Mouse (Mus musculus) kidney, embryonic 16.5 days (tissue): ENCODE results near the gene Pitpnm3. TPM values are rescaled to one million over a fixed set of nuclear protein-coding genes. Genes with fewer than 3 reads are reported as not detected.

ENCODE experiments used
- ATAC-seq: fragments of 200-750 bp; cut with Nextera tagmentation; 2 replicates; pipeline ENCODE4 v1.8.0; 2017; ENCODE audit warnings: moderate TSS enrichment; ENCODE audit not compliant: low FRiP score, low TSS enrichment
- H3K27ac ChIP-seq: fragments of 300-500 bp; sonication (generic); 2 replicates; pipeline ENCODE4 v1.5.1; 2014; ENCODE audit warnings: low read length
- H3K27me3 ChIP-seq: fragments of 300-500 bp; sonication (generic); 2 replicates; pipeline ENCODE4 v1.6.1; 2014; ENCODE audit warnings: low read length, control low read depth, mixed read lengths; ENCODE audit not compliant: insufficient read depth
- H3K36me3 ChIP-seq: fragments of 300-500 bp; sonication (generic); 2 replicates; pipeline ENCODE4 v1.6.1; 2014; ENCODE audit warnings: low read length, control low read depth, mixed read lengths; ENCODE audit not compliant: insufficient read depth
- H3K4me1 ChIP-seq: fragments of 300-500 bp; sonication (generic); 2 replicates; pipeline ENCODE4 v1.6.1; 2014; ENCODE audit warnings: low read length, control low read depth, mixed read lengths; ENCODE audit not compliant: insufficient read depth
- H3K4me2 ChIP-seq: fragments of 300-500 bp; sonication (generic); replicated peaks from 2 replicates; pipeline ENCODE4 v1.6.1; 2014; ENCODE audit warnings: low read depth, low read length
- H3K4me3 ChIP-seq: fragments of 300-500 bp; sonication (generic); 2 replicates; pipeline ENCODE4 v1.5.1; 2014; ENCODE audit warnings: mild to moderate bottlenecking, low read length
- H3K9ac ChIP-seq: fragments of 300-500 bp; sonication (generic); replicated peaks from 2 replicates; pipeline ENCODE4 v1.6.1; 2014; ENCODE audit warnings: low read length
- H3K9me3 ChIP-seq: fragments of 300-500 bp; sonication (generic); 2 replicates; pipeline ENCODE4 v1.6.1; 2016; ENCODE audit warnings: low read length, control low read depth
- WGBS: fragments of 180-500 bp; shearing (Covaris S2); extraction: QIAGEN DNeasy Blood & Tissue Kit; methylation state at CpG from one replicate; pipeline ENCODE4 v1.1.7; 2014; 5-methylcytosine and 5-hydroxymethylcytosine counted together
- polyA plus RNA-seq: library from polyadenylated mRNA; unstranded; fragments of >200 nt; fragmentation: Nextera tagmentation; extraction: Ambion mirVana; gene quantifications from 2 replicates; pipeline ENCODE4 v1.2.1, GENCODE M21; 2015

The Pitpnm3 gene
- polyA plus RNA-seq, 1 experiment from 2014 or later, result 0.16 TPM

DNA sequence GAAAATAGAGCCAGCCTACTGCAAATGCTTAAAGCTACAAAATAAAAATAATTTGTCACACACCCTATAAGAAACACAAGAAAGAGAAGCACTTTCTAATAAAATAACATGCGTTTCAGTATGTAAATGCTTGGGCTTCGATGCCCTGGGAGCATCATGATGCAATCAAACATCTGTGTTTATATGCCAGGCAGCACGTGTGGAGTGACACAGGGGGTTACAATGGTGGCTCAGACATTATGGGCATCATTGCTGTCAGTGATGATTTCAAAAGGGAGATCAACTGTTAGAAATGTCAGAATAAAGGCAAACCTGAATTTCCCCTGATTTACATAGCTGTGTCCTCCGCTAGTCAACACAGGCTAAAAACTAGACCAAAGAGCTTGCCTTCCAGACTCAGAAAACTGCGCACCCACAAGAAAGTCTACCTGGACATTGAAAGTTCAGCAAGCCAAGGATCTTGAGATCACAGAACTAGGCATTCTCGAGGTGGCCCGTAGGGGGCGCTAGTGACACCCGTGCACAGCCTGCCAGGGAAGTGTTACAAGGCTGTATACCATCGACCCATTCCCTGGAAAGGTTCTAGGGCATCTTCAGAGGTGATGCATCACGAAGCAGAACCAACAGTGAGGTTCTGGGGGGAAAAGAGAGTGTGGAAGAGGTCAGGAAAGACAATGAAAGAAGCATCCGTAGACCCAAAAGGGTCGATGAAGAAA lies 133.3 kb downstream of the Pitpnm3 start:
- Histone ChIP-seq H3K27ac (no peak overlapping the region), H3K4me1 (no peaks in the 10 kb centered on the region), H3K9me3 (no peaks in the 10 kb centered on the region), H3K4me3 (no peak overlapping the region), H3K4me2 (no peak overlapping the region), H3K36me3 (no peaks in the 10 kb centered on the region), H3K27me3 (0 out of 2 replicates have a peak, but pooled peaks cover 5% of the 10 kb centered on the region), H3K9ac (no peak overlapping the region)
- no peak for ATAC-seq
- WGBS, result 50% methylated on average over 13 of the region's 13 CpGs

DNA sequence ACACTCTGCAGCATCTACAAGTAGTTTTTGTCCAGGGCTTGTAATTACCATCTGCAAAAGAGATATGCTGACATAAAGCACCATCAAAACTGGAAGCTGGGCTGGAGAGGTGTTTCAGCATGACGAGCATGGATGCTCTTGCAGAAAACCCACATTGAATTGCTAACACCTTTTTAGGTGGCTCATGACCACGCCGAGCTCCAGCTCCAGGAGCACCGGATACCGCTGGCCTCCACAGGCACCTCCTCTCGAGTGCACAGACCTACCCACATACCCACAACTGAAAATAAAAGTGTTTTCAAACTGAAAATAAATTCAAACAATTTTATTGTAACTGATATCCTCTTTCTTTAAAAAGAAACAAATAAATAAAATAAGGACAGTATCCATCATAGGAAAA lies 135.4 kb downstream of the Pitpnm3 start:
- no peak overlapping the region for H3K27ac ChIP-seq
- H3K4me3 ChIP-seq, result no peak overlapping the region
- H3K4me1 ChIP-seq, result 0 out of 2 replicates have a peak, but pooled peaks cover 4% of the 10 kb centered on the region
- no peaks in the 10 kb centered on the region for H3K36me3 ChIP-seq
- no peak overlapping the region for H3K4me2 ChIP-seq
- 0 out of 2 replicates have a peak, but pooled peaks cover 5% of the 10 kb centered on the region for H3K27me3 ChIP-seq
- no peak for ATAC-seq
- no peak overlapping the region for H3K9ac ChIP-seq
- H3K9me3 ChIP-seq, result no peaks in the 10 kb centered on the region
- WGBS, result 84% methylated on average over 6 of the region's 6 CpGs

Other genes with a start within 250 kb of the Pitpnm3 start
- gene Aipl1, start 98.3 kb downstream of the Pitpnm3 start, polyA plus RNA-seq, result 0.30 and 0.39 TPM in 2 replicates
- 131 and 137 TPM in 2 replicates for gene Pimreg, start 93.7 kb downstream of the Pitpnm3 start, polyA plus RNA-seq
- 0.09 and 0.21 TPM in 2 replicates for gene Gm43951, start 71.1 kb upstream of the Pitpnm3 start, polyA plus RNA-seq
- gene 4933427D14Rik, start 71.7 kb upstream of the Pitpnm3 start, polyA plus RNA-seq, result 11.7 and 13.1 TPM in 2 replicates
- 207 and 210 TPM in 2 replicates for gene Txndc17, start 71.8 kb upstream of the Pitpnm3 start, polyA plus RNA-seq
- gene Med31, start 79.8 kb upstream of the Pitpnm3 start, polyA plus RNA-seq, result 45.5 and 46.1 TPM in 2 replicates
- 0.12 and 0.45 TPM in 2 replicates for gene Slc13a5, start 131.4 kb upstream of the Pitpnm3 start, polyA plus RNA-seq
- 4.9 and 5.1 TPM in 2 replicates for gene Xaf1, start 165.9 kb upstream of the Pitpnm3 start, polyA plus RNA-seq
- not detected in 2 replicates for gene Fbxo39, start 178.7 kb upstream of the Pitpnm3 start, polyA plus RNA-seq
- 6.1 and 6.5 TPM in 2 replicates for gene Tekt1, start 226.7 kb upstream of the Pitpnm3 start, polyA plus RNA-seq